Mouse (Mus musculus) bone marrow, adult 2 months (tissue): ENCODE results near the gene Adamtsl5. TPM values are rescaled to one million over a fixed set of nuclear protein-coding genes. Genes with fewer than 3 reads are reported as not detected.

Source experiments
- H3K27ac ChIP-seq: fragments of 200-500 bp; 2 replicates; pipeline ENCODE4 v1.5.1; 2012; ENCODE audit warnings: low read depth, mild to moderate bottlenecking, control low read depth, inconsistent platforms, low read length; ENCODE audit not compliant: control insufficient read depth, poor library complexity, insufficient read depth
- H3K4me1 ChIP-seq: fragments of 200-500 bp; 2 replicates; pipeline ENCODE4 v1.6.1; 2011; ENCODE audit warnings: low read length; ENCODE audit not compliant: control insufficient read depth, insufficient read depth
- H3K4me3 ChIP-seq: fragments of 200-500 bp; replicated peaks from 2 replicates; pipeline ENCODE3; 2011; ENCODE audit warnings: mild to moderate bottlenecking, low read depth, low read length, control low read depth; ENCODE audit not compliant: control insufficient read depth
- CTCF ChIP-seq: fragments of 200-500 bp; IDR thresholded peaks from 2 replicates; pipeline ENCODE4 v1.5.1; 2011; ENCODE audit warnings: low read length, control low read depth; ENCODE audit not compliant: control insufficient read depth, insufficient read depth
- POLR2A ChIP-seq: fragments of 200-500 bp; IDR thresholded peaks from 2 replicates; pipeline ENCODE4 v1.6.1; 2011; ENCODE audit warnings: low read depth, mild to moderate bottlenecking, control low read depth, low read length, borderline replicate concordance; ENCODE audit not compliant: control insufficient read depth
- WGBS: fragments of 180-500 bp; shearing (Covaris S2); methylation state at CpG from one replicate; pipeline ENCODE4 v1.1.7; 2018; 5-methylcytosine and 5-hydroxymethylcytosine counted together
- polyA plus RNA-seq: library from polyadenylated mRNA; stranded (reverse); fragments of >200 nt; gene quantifications from 2 replicates; pipeline ENCODE4 v1.2.4, GENCODE M21; 2011; ENCODE audit warnings: low replicate concordance; ENCODE audit not compliant: missing spikeins, insufficient read depth, insufficient read length

The Adamtsl5 gene
- polyA plus RNA-seq = 3.0 and 8.6 TPM in 2 replicates

GRCm38 (mm10) chr10:80348244-80348781, at the start of gene Adamtsl5:
Adamtsl5 (minus strand) TSS chr10:80348412.
- H3K27ac ChIP-seq = no peak within 1 kb of the TSS
- peaks cover 4% of the 10 kb centered on the region; the same call in 1 of the 2 replicates for H3K4me1 ChIP-seq
- WGBS = 1% methylated on average over 42 of the region's 42 CpGs
- peak within 1 kb of the TSS; percentile 20 for H3K4me3 ChIP-seq
- TF ChIP-seq CTCF = peak; percentile 78
- no peak for TF ChIP-seq POLR2A

- peaks cover 7% of the 10 kb centered on the region for H3K4me1 ChIP-seq
- TF ChIP-seq CTCF = no peak
- TF ChIP-seq POLR2A = no peak
- WGBS = 48% methylated on average over 8 of the region's 8 CpGs
- peak overlapping the region; percentile 3 for H3K4me3 ChIP-seq
- no peak overlapping the region for H3K27ac ChIP-seq
These were observed 49.4 kb upstream of the Adamtsl5 start for GRCm38 (mm10) chr10:80397524-80398173.

GRCm38 (mm10) chr10:80396822-80397523, 48.8 kb upstream of the Adamtsl5 start:
- no peak for TF ChIP-seq POLR2A
- WGBS = 81% methylated on average over 11 of the region's 11 CpGs
- H3K4me1 ChIP-seq = peaks cover 7% of the 10 kb centered on the region
- H3K4me3 ChIP-seq = no peak overlapping the region
- H3K27ac ChIP-seq = no peak overlapping the region

- Histone ChIP-seq H3K4me3 (no peak overlapping the region), H3K4me1 (peaks cover 3% of the 10 kb centered on the region; the same call in 1 of the 2 replicates), H3K27ac (no peak overlapping the region)
- TF ChIP-seq POLR2A = no peak
- no peak for TF ChIP-seq CTCF
- WGBS = 94% methylated on average over 35 of the region's 35 CpGs
These were observed 46.9 kb upstream of the Adamtsl5 start for GRCm38 (mm10) chr10:80395025-80395627.

- H3K4me1 ChIP-seq = peaks cover 1% of the 10 kb centered on the region; the same call in 1 of the 2 replicates
- TF ChIP-seq POLR2A (no peak), CTCF (no peak)
- WGBS = 95% methylated on average over 5 of the region's 5 CpGs
These were observed 44.5 kb upstream of the Adamtsl5 start for GRCm38 (mm10) chr10:80392687-80393086.

GRCm38 (mm10) chr10:80390697-80391096, 42.5 kb upstream of the Adamtsl5 start:
- no peak overlapping the region for H3K27ac ChIP-seq

More at GRCm38 (mm10) chr10:80392687-80393086, 44.5 kb upstream of the Adamtsl5 start:
- Histone ChIP-seq H3K27ac (no peak overlapping the region), H3K4me3 (no peak overlapping the region)

GRCm38 (mm10) chr10:80389185-80389708, 41.0 kb upstream of the Adamtsl5 start:
- TF ChIP-seq CTCF = no peak
- TF ChIP-seq POLR2A = no peak
- 43% methylated on average over 4 of the region's 4 CpGs for WGBS
- Histone ChIP-seq H3K4me3 (no peak overlapping the region), H3K4me1 (peaks cover 3% of the 10 kb centered on the region; the same call in 1 of the 2 replicates), H3K27ac (no peak overlapping the region)

More at GRCm38 (mm10) chr10:80390697-80391096, 42.5 kb upstream of the Adamtsl5 start:
- Histone ChIP-seq H3K4me3 (no peak overlapping the region), H3K4me1 (peaks cover 3% of the 10 kb centered on the region; the same call in 1 of the 2 replicates)
- 87% methylated on average over 9 of the region's 9 CpGs for WGBS
- no peak for TF ChIP-seq CTCF
- TF ChIP-seq POLR2A = no peak
